Mouse (Mus musculus): ENCODE data around the gene Gtsf2. TPM values are rescaled to one million over a fixed set of nuclear protein-coding genes. Genes with fewer than 3 reads are reported as not detected.

Gtsf2 gene
- not detected in 2 replicates for polyA plus RNA-seq (2012; rRNA removed)

- no peak for DNase-seq (ENCODE audit: low read depth)
- TF ChIP-seq CTCF (IDR thresholded peaks at IDR 0.05; ENCODE audit: borderline replicate concordance, extremely low read depth, insufficient read depth, insufficient read length) (no peak), POLR2A (IDR thresholded peaks at IDR 0.05; ENCODE audit: borderline replicate concordance, extremely low read depth, insufficient read depth, insufficient read length, poor library complexity, severe bottlenecking) (no peak)
These were observed at the start of gene Gtsf2 for GRCm38 (mm10) chr15:103448369-103448768. Gtsf2 (minus strand) TSS chr15:103448469.

DNA sequence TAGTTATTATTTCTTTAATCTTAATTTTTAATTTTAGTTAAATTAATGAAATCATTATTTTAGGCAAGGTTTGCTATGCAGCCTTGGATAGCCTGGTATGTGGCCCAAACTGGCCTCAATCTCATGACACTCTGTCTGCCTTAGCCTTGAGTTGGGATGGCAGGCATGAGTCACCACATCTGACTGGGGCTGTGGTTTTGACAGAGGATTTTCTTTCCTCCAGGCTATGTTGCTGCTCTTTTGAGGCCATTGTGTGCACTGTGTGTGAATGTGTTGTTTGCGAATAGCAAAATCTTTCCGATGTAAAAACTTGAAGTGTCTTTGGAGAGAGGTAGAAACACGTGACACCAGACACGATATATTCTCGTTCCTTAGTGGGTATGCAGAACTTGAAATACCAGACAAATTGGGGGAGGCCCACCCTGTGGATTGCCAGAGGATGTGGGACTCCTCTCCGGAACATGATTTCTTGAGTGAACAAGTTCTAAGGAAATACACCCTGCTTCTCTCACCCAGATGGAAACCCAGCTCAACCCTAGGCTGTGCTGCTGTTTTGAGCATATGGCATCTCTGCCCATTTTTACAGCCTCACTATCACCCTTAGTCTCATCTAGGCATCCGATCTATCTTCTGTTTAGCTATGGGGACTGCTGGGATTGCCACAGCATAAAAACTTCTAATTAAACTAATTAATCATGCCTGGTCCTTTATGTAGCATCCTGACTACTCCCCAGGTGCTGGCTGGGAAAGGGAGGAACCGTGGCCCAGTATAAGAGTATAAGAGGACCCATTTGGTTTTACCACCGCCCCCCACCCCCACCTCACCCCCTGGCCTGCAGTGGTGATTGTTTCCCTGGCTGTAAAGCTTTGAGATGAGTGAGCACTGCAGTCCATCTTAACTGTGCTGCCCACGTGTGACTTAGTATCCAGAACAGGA lies 48.2 kb upstream of the Gtsf2 start:
- TF ChIP-seq POLR2A (IDR thresholded peaks at IDR 0.05; ENCODE audit: borderline replicate concordance, extremely low read depth, insufficient read depth, insufficient read length, poor library complexity, severe bottlenecking) = no peak
- no peak for TF ChIP-seq CTCF (IDR thresholded peaks at IDR 0.05; ENCODE audit: borderline replicate concordance, extremely low read depth, insufficient read depth, insufficient read length)
- no peak for DNase-seq (ENCODE audit: low read depth)

- no peak for DNase-seq (ENCODE audit: low read depth)
- no peak for TF ChIP-seq CTCF (IDR thresholded peaks at IDR 0.05; ENCODE audit: borderline replicate concordance, extremely low read depth, insufficient read depth, insufficient read length)
- no peak for TF ChIP-seq POLR2A (IDR thresholded peaks at IDR 0.05; ENCODE audit: borderline replicate concordance, extremely low read depth, insufficient read depth, insufficient read length, poor library complexity, severe bottlenecking)
These were observed 40.1 kb upstream of the Gtsf2 start for GRCm38 (mm10) chr15:103488336-103488735.

DNA sequence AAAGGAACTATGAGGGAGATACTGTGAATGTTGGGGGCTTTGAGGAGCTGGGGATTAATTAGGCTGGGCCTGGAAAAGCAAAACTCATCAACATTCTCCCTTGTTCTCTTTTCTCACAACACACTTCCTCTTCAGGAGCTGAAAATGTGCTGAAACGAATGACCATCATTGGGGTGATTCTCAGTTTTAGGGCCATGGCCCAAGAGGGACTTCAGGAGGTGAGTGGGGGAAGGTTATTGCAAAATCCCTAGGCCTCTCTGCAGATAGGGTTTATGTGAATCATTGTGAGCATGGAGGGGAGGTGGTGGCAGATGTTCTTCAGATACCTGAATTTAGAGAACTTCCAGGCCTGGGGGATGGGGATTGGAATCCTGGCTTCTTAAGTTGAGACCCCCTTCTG lies 38.4 kb upstream of the Gtsf2 start:
- no peak for DNase-seq (ENCODE audit: low read depth)
- TF ChIP-seq POLR2A (IDR thresholded peaks at IDR 0.05; ENCODE audit: borderline replicate concordance, extremely low read depth, insufficient read depth, insufficient read length, poor library complexity, severe bottlenecking) (no peak), CTCF (IDR thresholded peaks at IDR 0.05; ENCODE audit: borderline replicate concordance, extremely low read depth, insufficient read depth, insufficient read length) (no peak)

DNA sequence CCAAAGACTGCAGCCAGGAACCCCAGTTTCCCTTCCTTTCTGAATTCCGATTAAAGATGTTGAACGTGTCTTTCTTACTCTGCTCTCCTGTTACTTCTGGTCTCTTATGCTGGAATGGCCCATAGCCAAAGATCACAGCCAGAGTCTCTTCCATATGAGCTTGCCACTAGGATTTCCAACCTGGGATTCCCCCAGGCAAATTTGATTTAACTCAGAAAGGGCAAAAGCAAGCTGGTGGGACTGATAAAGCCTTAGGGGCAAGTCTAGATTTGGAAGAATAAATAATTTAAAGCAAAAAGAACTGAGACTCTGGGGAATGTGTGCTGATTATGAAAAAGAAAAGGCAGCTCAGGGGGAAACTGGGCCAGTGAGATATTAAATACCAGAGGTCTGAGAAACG lies 36.8 kb upstream of the Gtsf2 start:
- TF ChIP-seq CTCF (IDR thresholded peaks at IDR 0.05; ENCODE audit: borderline replicate concordance, extremely low read depth, insufficient read depth, insufficient read length) (no peak), POLR2A (IDR thresholded peaks at IDR 0.05; ENCODE audit: borderline replicate concordance, extremely low read depth, insufficient read depth, insufficient read length, poor library complexity, severe bottlenecking) (no peak)

GRCm38 (mm10) chr15:103484490-103484889 lies 36.2 kb upstream of the Gtsf2 start:
- peak; percentile 57 for DNase-seq (ENCODE audit: low read depth)
- TF ChIP-seq POLR2A (IDR thresholded peaks at IDR 0.05; ENCODE audit: borderline replicate concordance, extremely low read depth, insufficient read depth, insufficient read length, poor library complexity, severe bottlenecking) = no peak
- no peak for TF ChIP-seq CTCF (IDR thresholded peaks at IDR 0.05; ENCODE audit: borderline replicate concordance, extremely low read depth, insufficient read depth, insufficient read length)

More for the DNA sequence above, 36.8 kb upstream of the Gtsf2 start:
- DNase-seq (ENCODE audit: low read depth) = peak; percentile 58

GRCm38 (mm10) chr15:103482488-103482887 lies 34.2 kb upstream of the Gtsf2 start:
- TF ChIP-seq POLR2A (IDR thresholded peaks at IDR 0.05; ENCODE audit: borderline replicate concordance, extremely low read depth, insufficient read depth, insufficient read length, poor library complexity, severe bottlenecking) = no peak
- peak; percentile 59; the same call in 1 of the 2 replicates for TF ChIP-seq CTCF (IDR thresholded peaks at IDR 0.05; ENCODE audit: borderline replicate concordance, extremely low read depth, insufficient read depth, insufficient read length)
- DNase-seq (ENCODE audit: low read depth) = peak; percentile 82

DNA sequence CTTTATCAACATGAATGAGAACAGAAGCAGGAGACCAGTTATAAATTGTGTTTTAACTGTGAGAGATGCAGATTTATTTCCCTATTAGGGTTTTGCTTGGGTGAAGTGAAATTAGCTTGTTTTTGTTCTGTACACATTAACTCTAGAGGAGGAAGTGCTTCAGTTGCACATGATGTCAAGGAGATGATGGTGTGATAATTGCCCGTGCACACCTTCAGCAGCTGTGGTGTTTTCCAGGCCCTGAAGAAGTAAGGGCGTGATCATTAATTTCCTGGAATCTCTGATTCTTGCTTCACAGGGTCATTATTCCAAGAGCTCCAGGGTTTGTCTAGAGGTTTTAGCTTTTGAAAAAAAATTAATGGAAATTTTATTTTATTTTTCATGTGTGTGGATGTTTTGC lies 31.9 kb upstream of the Gtsf2 start:
- TF ChIP-seq CTCF (IDR thresholded peaks at IDR 0.05; ENCODE audit: borderline replicate concordance, extremely low read depth, insufficient read depth, insufficient read length) = no peak
- no peak for TF ChIP-seq POLR2A (IDR thresholded peaks at IDR 0.05; ENCODE audit: borderline replicate concordance, extremely low read depth, insufficient read depth, insufficient read length, poor library complexity, severe bottlenecking)
- DNase-seq (ENCODE audit: low read depth) = no peak

DNA sequence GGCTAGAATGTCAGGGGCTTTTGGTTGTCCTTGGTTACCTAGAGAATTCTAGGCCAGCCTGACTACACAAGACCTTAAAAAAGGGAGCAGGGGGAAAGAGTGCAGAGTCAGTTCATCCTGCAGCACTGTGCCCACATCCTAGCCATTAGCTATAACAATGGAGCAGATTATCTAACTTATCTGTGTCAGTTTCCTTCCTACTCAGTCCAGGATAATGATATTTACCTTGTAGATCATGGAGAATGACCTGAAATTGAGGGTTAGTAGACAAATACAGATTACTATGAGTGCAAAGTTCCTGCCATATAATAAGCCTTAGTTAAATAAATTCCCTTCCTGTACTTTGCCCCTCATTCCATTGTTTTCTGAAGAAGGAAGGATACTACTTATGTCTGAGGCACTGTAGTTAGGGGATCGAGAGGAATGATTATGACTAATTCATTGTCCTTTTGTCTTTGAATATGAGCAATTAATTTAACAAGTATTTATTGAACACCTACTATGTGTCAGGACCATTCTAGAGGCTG lies 30.9 kb upstream of the Gtsf2 start:
- no peak for DNase-seq (ENCODE audit: low read depth)
- no peak for TF ChIP-seq CTCF (IDR thresholded peaks at IDR 0.05; ENCODE audit: borderline replicate concordance, extremely low read depth, insufficient read depth, insufficient read length)
- no peak for TF ChIP-seq POLR2A (IDR thresholded peaks at IDR 0.05; ENCODE audit: borderline replicate concordance, extremely low read depth, insufficient read depth, insufficient read length, poor library complexity, severe bottlenecking)

DNA sequence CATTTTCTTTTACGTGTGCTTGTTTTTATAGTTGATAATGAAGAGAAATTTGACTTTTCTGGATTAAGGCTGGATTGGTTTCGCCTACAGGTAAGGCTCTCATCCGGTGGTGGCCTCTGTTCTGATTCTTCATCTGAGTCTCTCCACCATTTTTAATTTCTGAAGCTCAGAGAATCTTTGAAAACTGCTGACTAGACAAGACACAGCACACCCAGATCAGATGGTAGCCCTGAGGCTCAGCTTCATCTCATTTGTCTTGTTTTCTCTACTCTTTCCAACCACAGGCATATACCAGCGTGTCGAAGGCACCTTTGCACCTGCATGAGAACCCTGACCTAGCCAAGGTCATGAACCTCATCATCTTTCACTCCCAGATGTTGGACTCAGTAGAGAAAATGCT lies 25.5 kb upstream of the Gtsf2 start:
- TF ChIP-seq CTCF (IDR thresholded peaks at IDR 0.05; ENCODE audit: borderline replicate concordance, extremely low read depth, insufficient read depth, insufficient read length) = no peak
- TF ChIP-seq POLR2A (IDR thresholded peaks at IDR 0.05; ENCODE audit: borderline replicate concordance, extremely low read depth, insufficient read depth, insufficient read length, poor library complexity, severe bottlenecking) = no peak

DNA sequence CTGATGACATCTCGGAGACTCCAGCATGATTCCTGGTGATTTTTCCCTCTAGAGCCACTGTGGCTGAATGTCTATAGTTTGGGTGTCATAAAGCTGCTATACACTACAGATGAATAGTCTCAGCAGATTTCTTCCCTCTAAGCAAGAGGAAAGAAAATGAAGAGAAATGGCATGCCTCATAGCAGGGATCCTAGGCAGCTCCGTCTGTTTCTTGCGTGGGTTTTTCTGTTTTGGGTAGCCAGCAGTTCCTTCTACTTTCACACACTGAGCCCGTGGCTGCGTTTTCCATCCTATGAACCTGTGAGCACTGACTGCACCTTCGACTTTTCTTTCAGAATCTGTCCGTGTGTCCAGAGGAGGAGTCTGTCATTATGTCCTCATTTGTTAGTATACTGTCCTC lies 24.9 kb upstream of the Gtsf2 start:
- no peak for DNase-seq (ENCODE audit: low read depth)
- no peak for TF ChIP-seq CTCF (IDR thresholded peaks at IDR 0.05; ENCODE audit: borderline replicate concordance, extremely low read depth, insufficient read depth, insufficient read length)
- TF ChIP-seq POLR2A (IDR thresholded peaks at IDR 0.05; ENCODE audit: borderline replicate concordance, extremely low read depth, insufficient read depth, insufficient read length, poor library complexity, severe bottlenecking) = no peak

More for the DNA sequence above, 25.5 kb upstream of the Gtsf2 start:
- no peak for DNase-seq (ENCODE audit: low read depth)

Data from brain, embryonic 14.5 days (tissue).